Mouse (Mus musculus) midbrain, embryonic 11.5 days (tissue): ENCODE measurements around the gene Tulp1. TPM values are rescaled to one million over a fixed set of nuclear protein-coding genes. Genes with fewer than 3 reads are reported as not detected.
"Not testable (repeated sequence)": the region's sequence is repeated elsewhere in the genome, so short reads cannot be mapped to it uniquely, and the experiment has no call there.

Source experiments
- ATAC-seq: fragments of 200-750 bp; cut with Nextera tagmentation; 2 replicates; pipeline ENCODE4 v1.8.0; 2017; ENCODE audit warnings: moderate TSS enrichment, moderate library complexity; ENCODE audit not compliant: low FRiP score
- DNase-seq: peaks from one replicate; pipeline ENCODE4 v3.0.0; 2015; ENCODE audit warnings: low spot score; ENCODE audit errors: missing footprints
- H3K27ac ChIP-seq: fragments of 300-500 bp; sonication (generic); 2 replicates; pipeline ENCODE4 v1.5.1; 2014; ENCODE audit warnings: low read depth, low read length
- H3K27me3 ChIP-seq: fragments of 300-500 bp; sonication (generic); 2 replicates; pipeline ENCODE4 v1.6.1; 2014; ENCODE audit warnings: mild to moderate bottlenecking, low read length, moderate library complexity, mixed read lengths; ENCODE audit not compliant: control insufficient read depth, insufficient read depth
- H3K36me3 ChIP-seq: fragments of 300-500 bp; sonication (generic); 2 replicates; pipeline ENCODE4 v1.6.1; 2014; ENCODE audit warnings: mild to moderate bottlenecking, low read length, moderate library complexity, mixed read lengths; ENCODE audit not compliant: control insufficient read depth, insufficient read depth
- H3K4me1 ChIP-seq: fragments of 300-500 bp; sonication (generic); 2 replicates; pipeline ENCODE4 v1.6.1; 2014; ENCODE audit warnings: low read length; ENCODE audit not compliant: control insufficient read depth, insufficient read depth
- H3K4me2 ChIP-seq: fragments of 300-500 bp; sonication (generic); 2 replicates; pipeline ENCODE4 v1.6.1; 2014; ENCODE audit warnings: mild to moderate bottlenecking, moderate library complexity
- H3K4me3 ChIP-seq: fragments of 300-500 bp; sonication (generic); 2 replicates; pipeline ENCODE4 v1.5.1; 2014; ENCODE audit warnings: low read depth, low read length
- H3K9ac ChIP-seq: fragments of 300-500 bp; sonication (generic); 2 replicates; pipeline ENCODE4 v1.6.1; 2014; ENCODE audit warnings: low read length
- H3K9me3 ChIP-seq: fragments of 300-500 bp; sonication (generic); 2 replicates; pipeline ENCODE4 v1.6.1; 2016; ENCODE audit warnings: low read length; ENCODE audit not compliant: control insufficient read depth
- WGBS: fragments of 180-500 bp; shearing (Covaris S2); extraction: QIAGEN DNeasy Blood & Tissue Kit; methylation state at CpG from one replicate; pipeline ENCODE4 v1.1.7; 2014; 5-methylcytosine and 5-hydroxymethylcytosine counted together
- polyA plus RNA-seq: library from polyadenylated mRNA; unstranded; fragments of >200 nt; fragmentation: Nextera tagmentation; extraction: Ambion mirVana; gene quantifications from 2 replicates; pipeline ENCODE4 v1.2.1, GENCODE M21; 2014

Tulp1 gene
- 4.6 and 4.9 TPM in 2 replicates for polyA plus RNA-seq

DNA sequence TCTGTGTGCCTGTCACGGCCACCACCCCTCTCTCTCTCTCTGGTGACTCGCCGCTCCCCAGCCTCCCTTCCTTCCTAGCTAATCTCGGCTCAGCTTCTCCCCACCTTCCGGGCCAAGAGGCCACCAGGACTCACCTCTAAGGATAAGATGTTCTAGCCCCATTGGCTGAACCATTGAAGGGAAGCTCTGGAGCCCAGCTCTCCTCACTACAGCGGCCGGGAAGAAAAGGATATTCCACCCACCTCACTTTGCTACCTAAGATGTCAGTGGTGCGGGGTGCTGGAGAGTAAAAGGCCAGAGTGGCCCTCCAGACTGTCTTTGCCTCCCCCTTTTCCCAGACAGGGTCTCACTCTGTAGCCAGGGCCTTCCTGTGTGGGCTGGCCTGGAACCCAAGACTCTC, at the start of gene Tulp1:
Gene Tulp1, minus strand, starts transcription at position 101 of the 400 bp plus-strand sequence.
- peak within 1 kb of the TSS; percentile 20 for H3K4me3 ChIP-seq
- H3K36me3 ChIP-seq = no peaks in the 10 kb centered on the region
- H3K4me2 ChIP-seq = peak within 1 kb of the TSS; percentile 30
- H3K27me3 ChIP-seq = peaks cover 35% of the 10 kb centered on the region
- H3K9ac ChIP-seq = peak within 1 kb of the TSS; percentile 22; the same call in 1 of the 2 replicates
- no peak within 1 kb of the TSS for H3K27ac ChIP-seq
- DNase-seq (no peak), ATAC-seq (no peak)
- H3K4me1 ChIP-seq = peaks cover 22% of the 10 kb centered on the region
- WGBS = 14% methylated on average over 8 of the region's 8 CpGs
- no peaks in the 10 kb centered on the region for H3K9me3 ChIP-seq

GRCm38 (mm10) chr17:28411381-28411960, 46.4 kb upstream of the Tulp1 start:
- Histone ChIP-seq H3K36me3 (no peaks in the 10 kb centered on the region; the same call in 1 of the 2 replicates), H3K27ac (no peak overlapping the region), H3K9me3 (no peaks in the 10 kb centered on the region), H3K4me1 (no peaks in the 10 kb centered on the region), H3K4me2 (no peak overlapping the region), H3K9ac (no peak overlapping the region), H3K4me3 (no peak overlapping the region), H3K27me3 (no peaks in the 10 kb centered on the region)
- WGBS = 86% methylated on average over 10 of the region's 10 CpGs
- DNase-seq = no peak
- no peak for ATAC-seq

GRCm38 (mm10) chr17:28410731-28411130, 45.7 kb upstream of the Tulp1 start:
- H3K36me3 ChIP-seq = no peaks in the 10 kb centered on the region; the same call in 1 of the 2 replicates

DNA sequence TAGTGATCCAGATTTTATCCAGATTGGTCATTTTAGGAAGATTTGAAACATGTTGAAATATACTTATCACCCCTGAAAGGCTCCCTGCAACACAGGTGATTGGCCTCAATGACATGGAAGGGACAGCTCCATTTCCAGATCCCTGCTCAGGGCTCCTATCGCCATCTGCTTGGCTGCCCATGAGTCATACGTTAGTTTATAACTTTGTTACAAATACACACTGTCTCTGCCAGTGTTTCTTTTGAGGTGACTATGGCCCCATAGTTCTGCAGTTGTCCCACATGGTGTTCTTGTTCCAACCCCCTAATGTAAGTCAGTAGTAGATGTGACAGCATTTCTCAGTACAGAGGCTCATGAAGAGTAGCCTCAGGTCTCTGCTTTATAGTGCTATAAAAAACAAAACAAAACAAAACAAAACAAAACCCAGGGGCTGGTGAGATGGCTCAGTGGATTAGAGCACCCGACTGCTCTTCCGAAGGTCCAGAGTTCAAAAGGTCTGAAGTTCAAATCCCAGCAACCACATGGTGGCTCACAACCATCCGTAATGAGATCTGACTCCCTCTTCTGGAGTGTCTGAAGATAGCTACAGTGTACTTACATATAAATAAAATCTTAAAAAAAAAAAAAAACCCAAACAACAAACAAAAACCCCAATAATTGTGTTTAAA, 43.4 kb upstream of the Tulp1 start:
- Histone ChIP-seq H3K4me1 (no peaks in the 10 kb centered on the region), H3K9me3 (no peaks in the 10 kb centered on the region), H3K4me3 (no peak overlapping the region), H3K9ac (no peak overlapping the region), H3K27me3 (no peaks in the 10 kb centered on the region), H3K27ac (no peak overlapping the region), H3K36me3 (peaks cover 3% of the 10 kb centered on the region; the same call in 1 of the 2 replicates), H3K4me2 (no peak overlapping the region)
- no peak for ATAC-seq
- 83% methylated on average over 5 of the region's 5 CpGs for WGBS
- no peak for DNase-seq

More at GRCm38 (mm10) chr17:28410731-28411130, 45.7 kb upstream of the Tulp1 start:
- Histone ChIP-seq H3K4me3 (no peak overlapping the region), H3K4me2 (no peak overlapping the region), H3K27ac (no peak overlapping the region), H3K9ac (no peak overlapping the region), H3K27me3 (no peaks in the 10 kb centered on the region), H3K9me3 (no peaks in the 10 kb centered on the region), H3K4me1 (no peaks in the 10 kb centered on the region)
- DNase-seq (no peak), ATAC-seq (no peak)
- WGBS = 86% methylated on average over 4 of the region's 4 CpGs

GRCm38 (mm10) chr17:28407418-28408250, 42.6 kb upstream of the Tulp1 start:
- Histone ChIP-seq H3K4me3 (no peak overlapping the region), H3K36me3 (peaks cover 3% of the 10 kb centered on the region; the same call in 1 of the 2 replicates), H3K9ac (no peak overlapping the region), H3K27ac (no peak overlapping the region), H3K27me3 (no peaks in the 10 kb centered on the region), H3K4me2 (no peak overlapping the region), H3K4me1 (no peaks in the 10 kb centered on the region), H3K9me3 (no peaks in the 10 kb centered on the region)
- peak; percentile 95 for DNase-seq
- 46% methylated on average over 15 of the region's 15 CpGs for WGBS
- peak; percentile 33; the same call in 1 of the 2 replicates for ATAC-seq

DNA sequence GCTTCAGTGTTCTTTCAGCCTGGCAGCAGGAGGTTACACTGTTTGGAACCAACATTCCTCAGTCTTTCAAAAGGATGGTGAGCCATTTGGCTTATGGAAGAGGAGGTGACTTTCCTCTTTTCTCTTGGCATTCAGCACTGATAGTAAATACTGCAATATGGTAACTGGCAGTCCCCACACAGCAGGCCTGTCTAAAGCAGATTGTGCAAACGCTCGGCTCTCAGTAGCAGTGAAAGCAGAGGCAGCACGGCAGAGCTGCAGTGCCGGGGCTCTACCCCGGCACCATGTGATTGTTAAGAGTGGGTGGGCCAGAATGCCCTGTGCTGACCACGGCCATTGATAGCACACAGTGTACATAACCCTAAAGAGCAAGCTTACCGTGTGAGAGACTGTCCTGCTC, 41.4 kb upstream of the Tulp1 start:
- Histone ChIP-seq H3K36me3 (peaks cover 3% of the 10 kb centered on the region; the same call in 1 of the 2 replicates), H3K4me3 (no peak overlapping the region), H3K27ac (no peak overlapping the region), H3K9ac (no peak overlapping the region), H3K4me1 (no peaks in the 10 kb centered on the region), H3K9me3 (no peaks in the 10 kb centered on the region), H3K4me2 (no peak overlapping the region), H3K27me3 (no peaks in the 10 kb centered on the region)
- DNase-seq (no peak), ATAC-seq (no peak)
- 88% methylated on average over 7 of the region's 7 CpGs for WGBS

GRCm38 (mm10) chr17:28404745-28405144, 39.7 kb upstream of the Tulp1 start:
- H3K9ac ChIP-seq, DNase-seq, ATAC-seq, H3K36me3 ChIP-seq, H3K4me1 ChIP-seq, H3K27me3 ChIP-seq, H3K4me2 ChIP-seq, H3K27ac ChIP-seq, H3K9me3 ChIP-seq, H3K4me3 ChIP-seq: not testable (repeated sequence)
- WGBS = 95% methylated on average over 2 of the region's 2 CpGs

- H3K9ac ChIP-seq = no peak overlapping the region
- H3K4me2 ChIP-seq = no peak overlapping the region
- no peaks in the 10 kb centered on the region for H3K9me3 ChIP-seq
- no peaks in the 10 kb centered on the region for H3K27me3 ChIP-seq
- H3K27ac ChIP-seq = no peak overlapping the region
- H3K4me3 ChIP-seq = no peak overlapping the region
- DNase-seq (no peak), ATAC-seq (no peak)
- H3K4me1 ChIP-seq = no peaks in the 10 kb centered on the region
- peaks cover 3% of the 10 kb centered on the region; the same call in 1 of the 2 replicates for H3K36me3 ChIP-seq
- WGBS = over 99% methylated on average over 11 of the region's 11 CpGs
Observed at GRCm38 (mm10) chr17:28404301-28404700, 39.3 kb upstream of the Tulp1 start.
